Mouse (Mus musculus) ES-E14 (cell line): ENCODE measurements around the gene Ube2n.

Experiments used
- CHD2 ChIP-seq: IDR thresholded peaks from 2 replicates; pipeline ENCODE4 v1.6.1; 2014; ENCODE audit warnings: mild to moderate bottlenecking, low read depth, low read length, inconsistent platforms
- MAFK ChIP-seq: IDR thresholded peaks from 2 replicates; pipeline ENCODE4 v1.6.1; 2014; ENCODE audit warnings: mild to moderate bottlenecking, low read depth, low read length, inconsistent platforms; ENCODE audit not compliant: insufficient read depth
- ZC3H11A ChIP-seq: IDR thresholded peaks from 2 replicates; pipeline ENCODE4 v1.6.1; 2012; ENCODE audit warnings: low read depth, mild to moderate bottlenecking, inconsistent platforms, low read length, borderline replicate concordance
- ZNF384 ChIP-seq: IDR thresholded peaks from 2 replicates; pipeline ENCODE4 v1.6.1; 2012; ENCODE audit warnings: low read depth, low read length, inconsistent platforms

DNA sequence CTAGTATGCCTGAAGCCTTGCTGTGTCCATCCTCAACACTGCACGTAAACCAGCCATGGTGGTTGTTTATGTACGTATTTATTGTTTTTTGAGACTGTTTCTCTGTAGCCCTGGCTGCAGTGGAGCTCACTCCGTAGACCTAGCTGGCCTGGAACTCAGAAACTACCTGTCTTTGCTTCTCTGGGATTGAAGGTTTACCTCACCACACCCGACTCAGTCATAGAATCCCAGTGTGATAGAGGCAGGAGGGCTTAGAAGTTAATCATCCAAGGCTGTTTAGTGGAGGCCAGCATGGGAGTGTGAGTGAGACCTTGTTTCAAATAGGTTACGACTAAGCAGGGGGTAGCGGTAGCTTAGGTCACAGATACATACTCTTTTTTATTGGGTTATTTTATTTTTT lies 2.7 kb downstream of the Ube2n start:
- no peak for TF ChIP-seq MAFK
- TF ChIP-seq ZC3H11A = no peak
- no peak for TF ChIP-seq CHD2
- no peak for TF ChIP-seq ZNF384
